Mouse (Mus musculus): ENCODE measurements around the gene Qrich1. TPM values are rescaled to one million over a fixed set of nuclear protein-coding genes. Genes with fewer than 3 reads are reported as not detected.

Gene Qrich1
- polyA plus RNA-seq, 1 experiment from 2014 or later = 108 TPM

- no peaks in the 10 kb centered on the region for H3K9me3 ChIP-seq (replicated peaks)
- H3K36me3 ChIP-seq = peaks cover 51% of the 10 kb centered on the region
- H3K27me3 ChIP-seq (replicated peaks) = no peaks in the 10 kb centered on the region
- ATAC-seq (ENCODE audit: insufficient number of reproducible peaks, low FRiP score) = no peak
- H3K4me3 ChIP-seq = no peak overlapping the region
- peaks cover 54% of the 10 kb centered on the region for H3K4me1 ChIP-seq (replicated peaks)
- H3K4me2 ChIP-seq = no peak overlapping the region
- WGBS = 87% methylated on average over 37 of the region's 37 CpGs
- H3K9ac ChIP-seq = peak overlapping the region; percentile 20; the same call in 1 of the 2 replicates
- no peak overlapping the region for H3K27ac ChIP-seq (ENCODE audit: poor library complexity, severe bottlenecking)
These were observed 59.0 kb downstream of the Qrich1 start for GRCm38 (mm10) chr9:108575321-108576297.

- Histone ChIP-seq H3K9ac (peak overlapping the region; percentile 92), H3K27me3 (replicated peaks) (no peaks in the 10 kb centered on the region), H3K4me3 (peak overlapping the region; percentile 85), H3K9me3 (replicated peaks) (no peaks in the 10 kb centered on the region), H3K27ac (ENCODE audit: poor library complexity, severe bottlenecking) (no peak overlapping the region), H3K4me1 (replicated peaks) (peaks cover 50% of the 10 kb centered on the region), H3K4me2 (peak overlapping the region; percentile 73), H3K36me3 (peaks cover 51% of the 10 kb centered on the region)
- 65% methylated on average over 6 of the region's 6 CpGs for WGBS
- no peak for ATAC-seq (ENCODE audit: insufficient number of reproducible peaks, low FRiP score)
These were observed 60.4 kb downstream of the Qrich1 start for GRCm38 (mm10) chr9:108577025-108577424.

GRCm38 (mm10) chr9:108577934-108578544, 61.4 kb downstream of the Qrich1 start:
- Histone ChIP-seq H3K27me3 (replicated peaks) (no peaks in the 10 kb centered on the region), H3K4me2 (peak overlapping the region; percentile 73), H3K4me1 (replicated peaks) (peaks cover 56% of the 10 kb centered on the region), H3K9ac (peak overlapping the region; percentile 92), H3K27ac (ENCODE audit: poor library complexity, severe bottlenecking) (peak overlapping the region; percentile 89), H3K9me3 (replicated peaks) (no peaks in the 10 kb centered on the region), H3K36me3 (peaks cover 47% of the 10 kb centered on the region), H3K4me3 (peak overlapping the region; percentile 85)
- WGBS = 0% methylated on average over 24 of the region's 24 CpGs
- ATAC-seq (ENCODE audit: insufficient number of reproducible peaks, low FRiP score) = no peak

- H3K27me3 ChIP-seq (replicated peaks) = no peaks in the 10 kb centered on the region
- peak within 1 kb of the TSS; percentile 92 for H3K9ac ChIP-seq
- 6% methylated on average over 51 of the region's 51 CpGs for WGBS
- peak; percentile 96 for ATAC-seq (ENCODE audit: insufficient number of reproducible peaks, low FRiP score)
- H3K27ac ChIP-seq (ENCODE audit: poor library complexity, severe bottlenecking) = peak within 1 kb of the TSS; percentile 89
- no peaks in the 10 kb centered on the region for H3K9me3 ChIP-seq (replicated peaks)
- peak within 1 kb of the TSS; percentile 85 for H3K4me3 ChIP-seq
- peak within 1 kb of the TSS; percentile 73 for H3K4me2 ChIP-seq
- H3K4me1 ChIP-seq (replicated peaks) = peaks cover 59% of the 10 kb centered on the region
- H3K36me3 ChIP-seq = peaks cover 41% of the 10 kb centered on the region
These were observed 62.1 kb downstream of the Qrich1 start, which contains the start of gene Wdr6 for GRCm38 (mm10) chr9:108578545-108579343. Gene Wdr6 (minus strand): TSS chr9:108578739.

GRCm38 (mm10) chr9:108579344-108579690, 62.7 kb downstream of the Qrich1 start:
- ATAC-seq (ENCODE audit: insufficient number of reproducible peaks, low FRiP score) = no peak

GRCm38 (mm10) chr9:108587571-108588180, 71.1 kb downstream of the Qrich1 start:
- peaks cover 54% of the 10 kb centered on the region for H3K4me1 ChIP-seq (replicated peaks)
- peak overlapping the region; percentile 93 for H3K27ac ChIP-seq (ENCODE audit: poor library complexity, severe bottlenecking)
- no peaks in the 10 kb centered on the region for H3K9me3 ChIP-seq (replicated peaks)
- WGBS = 2% methylated on average over 14 of the region's 14 CpGs
- H3K9ac ChIP-seq = peak overlapping the region; percentile 50; the same call in 1 of the 2 replicates
- no peaks in the 10 kb centered on the region for H3K27me3 ChIP-seq (replicated peaks)
- ATAC-seq (ENCODE audit: insufficient number of reproducible peaks, low FRiP score) = peak; percentile 92
- H3K4me2 ChIP-seq = peak overlapping the region; percentile 63
- no peaks in the 10 kb centered on the region for H3K36me3 ChIP-seq
- peak overlapping the region; percentile 33 for H3K4me3 ChIP-seq

More at GRCm38 (mm10) chr9:108579344-108579690, 62.7 kb downstream of the Qrich1 start:
- 46% methylated on average over 5 of the region's 5 CpGs for WGBS
- peak overlapping the region; percentile 81 for H3K27ac ChIP-seq (ENCODE audit: poor library complexity, severe bottlenecking)
- H3K4me3 ChIP-seq = peak overlapping the region; percentile 85
- no peaks in the 10 kb centered on the region for H3K9me3 ChIP-seq (replicated peaks)
- H3K27me3 ChIP-seq (replicated peaks) = no peaks in the 10 kb centered on the region
- H3K4me1 ChIP-seq (replicated peaks) = peaks cover 58% of the 10 kb centered on the region
- H3K9ac ChIP-seq = peak overlapping the region; percentile 67
- peaks cover 41% of the 10 kb centered on the region for H3K36me3 ChIP-seq
- H3K4me2 ChIP-seq = peak overlapping the region; percentile 73

DNA sequence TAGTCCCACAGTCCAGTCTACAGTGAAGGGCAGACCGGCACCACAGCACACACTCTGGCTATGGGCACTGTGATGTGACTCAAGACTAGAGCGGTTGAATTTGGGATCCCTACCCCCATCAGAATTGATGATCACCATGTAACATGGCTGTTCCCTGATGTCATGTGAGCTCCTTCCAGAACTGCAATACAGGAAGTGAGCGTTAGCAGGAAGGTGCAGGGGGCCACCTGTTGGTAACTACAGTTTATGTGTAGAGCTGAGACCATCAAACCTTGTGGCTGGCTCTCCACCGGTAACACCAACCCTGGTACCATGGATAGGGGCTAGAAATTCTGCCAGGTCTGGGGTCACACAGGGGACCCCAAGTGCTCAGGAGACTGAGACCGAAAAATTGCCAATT, 72.6 kb downstream of the Qrich1 start:
- peak overlapping the region; percentile 93 for H3K27ac ChIP-seq (ENCODE audit: poor library complexity, severe bottlenecking)

DNA sequence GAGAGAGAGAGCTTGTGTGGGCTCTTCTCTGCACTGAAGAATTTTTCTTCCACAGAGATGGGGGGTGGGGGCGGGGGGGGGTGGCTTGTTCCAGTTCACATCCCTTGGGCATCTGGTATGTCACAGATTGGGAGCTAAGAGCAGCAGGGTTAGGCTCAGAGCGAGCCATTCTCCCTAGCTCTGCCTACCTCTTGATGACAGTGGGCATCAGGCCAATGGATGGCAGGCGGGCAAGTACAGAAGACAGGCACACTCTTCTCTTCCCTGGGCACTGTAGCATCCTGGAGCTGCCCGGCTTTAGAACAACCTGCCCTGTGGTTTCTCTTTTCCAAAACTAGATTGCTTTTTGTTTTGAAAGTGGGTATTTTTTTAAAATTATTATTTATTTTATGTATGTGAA, 74.9 kb downstream of the Qrich1 start:
- Histone ChIP-seq H3K9me3 (replicated peaks) (no peaks in the 10 kb centered on the region), H3K27me3 (replicated peaks) (no peaks in the 10 kb centered on the region), H3K9ac (no peak overlapping the region), H3K4me1 (replicated peaks) (peaks cover 56% of the 10 kb centered on the region), H3K4me3 (no peak overlapping the region), H3K27ac (ENCODE audit: poor library complexity, severe bottlenecking) (no peak overlapping the region), H3K4me2 (no peak overlapping the region), H3K36me3 (peaks cover 4% of the 10 kb centered on the region; the same call in 1 of the 2 replicates)
- no peak for ATAC-seq (ENCODE audit: insufficient number of reproducible peaks, low FRiP score)
- WGBS = 78% methylated on average over 4 of the region's 4 CpGs

More for the DNA sequence above, 72.6 kb downstream of the Qrich1 start:
- 66% methylated on average over 5 of the region's 5 CpGs for WGBS
- ATAC-seq (ENCODE audit: insufficient number of reproducible peaks, low FRiP score) = no peak
- Histone ChIP-seq H3K4me1 (replicated peaks) (peaks cover 45% of the 10 kb centered on the region), H3K27me3 (replicated peaks) (no peaks in the 10 kb centered on the region), H3K4me2 (no peak overlapping the region), H3K4me3 (no peak overlapping the region), H3K9ac (0 out of 2 replicates have a peak overlapping the region, but pooled peaks have one; percentile 25), H3K9me3 (replicated peaks) (no peaks in the 10 kb centered on the region), H3K36me3 (peaks cover 4% of the 10 kb centered on the region; the same call in 1 of the 2 replicates)

GRCm38 (mm10) chr9:108594354-108594753, 77.7 kb downstream of the Qrich1 start:
- Histone ChIP-seq H3K36me3 (peaks cover 4% of the 10 kb centered on the region; the same call in 1 of the 2 replicates), H3K27me3 (replicated peaks) (no peaks in the 10 kb centered on the region), H3K4me2 (peak overlapping the region; percentile 5; the same call in 1 of the 2 replicates), H3K4me3 (no peak overlapping the region), H3K4me1 (replicated peaks) (peaks cover 33% of the 10 kb centered on the region), H3K9me3 (replicated peaks) (no peaks in the 10 kb centered on the region), H3K9ac (no peak overlapping the region), H3K27ac (ENCODE audit: poor library complexity, severe bottlenecking) (peak overlapping the region; percentile 78)
- ATAC-seq (ENCODE audit: insufficient number of reproducible peaks, low FRiP score) = no peak
- WGBS = 21% methylated on average over 3 of the region's 3 CpGs

- Histone ChIP-seq H3K4me1 (replicated peaks) (peaks cover 29% of the 10 kb centered on the region), H3K9ac (peak within 1 kb of the TSS; percentile 86), H3K4me3 (peak within 1 kb of the TSS; percentile 88), H3K4me2 (peak within 1 kb of the TSS; percentile 90), H3K36me3 (peaks cover 9% of the 10 kb centered on the region), H3K27ac (ENCODE audit: poor library complexity, severe bottlenecking) (peak within 1 kb of the TSS; percentile 64), H3K27me3 (replicated peaks) (no peaks in the 10 kb centered on the region), H3K9me3 (replicated peaks) (no peaks in the 10 kb centered on the region)
- 2% methylated on average over 69 of the region's 69 CpGs for WGBS
- peak; percentile 71 for ATAC-seq (ENCODE audit: insufficient number of reproducible peaks, low FRiP score)
These were observed 80.6 kb downstream of the Qrich1 start, which contains the start of gene P4htm for GRCm38 (mm10) chr9:108596998-108597764. Gene P4htm (minus strand): TSS chr9:108597667.
